Mouse (Mus musculus) kidney, adult 9 months (tissue): ENCODE results near the gene 9130008F23Rik.

Source experiments
- DNase-seq: peaks from one replicate; pipeline ENCODE4 v3.0.0; 2022

Gene 9130008F23Rik

GRCm38 (mm10) chr17:40879924-40880691, at the start of gene 9130008F23Rik:
Gene 9130008F23Rik (minus strand): TSS chr17:40880559.
- DNase-seq, result peak; percentile 44

- DNase-seq, result no peak
Measured at GRCm38 (mm10) chr17:40915499-40915898, 35.1 kb upstream of the 9130008F23Rik start.

- no peak for DNase-seq
Measured at GRCm38 (mm10) chr17:40914250-40914649, 33.9 kb upstream of the 9130008F23Rik start, which contains the start of gene Glyatl3. Gene Glyatl3 (minus strand): TSS chr17:40914350.

- DNase-seq, result no peak
Measured at GRCm38 (mm10) chr17:40904721-40905154, 24.4 kb upstream of the 9130008F23Rik start.

- DNase-seq, result no peak
Measured at GRCm38 (mm10) chr17:40904056-40904597, 23.8 kb upstream of the 9130008F23Rik start.

- DNase-seq, result no peak
Measured at GRCm38 (mm10) chr17:40903345-40903744, 23.0 kb upstream of the 9130008F23Rik start.

- DNase-seq, result no peak
Measured at GRCm38 (mm10) chr17:40899783-40900363, 19.5 kb upstream of the 9130008F23Rik start.

GRCm38 (mm10) chr17:40896863-40897262, 16.5 kb upstream of the 9130008F23Rik start:
- peak; percentile 36 for DNase-seq

GRCm38 (mm10) chr17:40887849-40888536, 7.6 kb upstream of the 9130008F23Rik start:
- DNase-seq, result no peak

- no peak for DNase-seq
Measured at GRCm38 (mm10) chr17:40885155-40885554, 4.8 kb upstream of the 9130008F23Rik start.

- DNase-seq, result no peak
Measured at GRCm38 (mm10) chr17:40882172-40882571, 1.8 kb upstream of the 9130008F23Rik start.

GRCm38 (mm10) chr17:40879528-40879923, 833 bp downstream of the 9130008F23Rik start:
- no peak for DNase-seq

- DNase-seq, result no peak
Measured at GRCm38 (mm10) chr17:40877741-40878140, 2.6 kb downstream of the 9130008F23Rik start.

- DNase-seq, result no peak
Measured at GRCm38 (mm10) chr17:40875568-40875967, 4.8 kb downstream of the 9130008F23Rik start.

GRCm38 (mm10) chr17:40874701-40875100, 5.7 kb downstream of the 9130008F23Rik start:
- no peak for DNase-seq

- DNase-seq, result peak; percentile 50
Measured at GRCm38 (mm10) chr17:40873582-40874011, 6.8 kb downstream of the 9130008F23Rik start.

GRCm38 (mm10) chr17:40872626-40873025, 7.7 kb downstream of the 9130008F23Rik start:
- DNase-seq, result no peak

GRCm38 (mm10) chr17:40868952-40869747, 11.2 kb downstream of the 9130008F23Rik start:
- no peak for DNase-seq

- DNase-seq, result no peak
Measured at GRCm38 (mm10) chr17:40855065-40855464, 25.3 kb downstream of the 9130008F23Rik start.

GRCm38 (mm10) chr17:40837308-40837707, 43.1 kb downstream of the 9130008F23Rik start:
- DNase-seq, result peak; percentile 33

- no peak for DNase-seq
Measured at GRCm38 (mm10) chr17:40831870-40832269, 48.5 kb downstream of the 9130008F23Rik start.
